Mouse (Mus musculus) kidney, adult 9 months (tissue): ENCODE results near the gene Foxb2.
A peak's percentile ranks its signal among the peaks of the same experiment; 100 is the strongest.
"Not testable (repeated sequence)": the region's sequence is repeated elsewhere in the genome, so short reads cannot be mapped to it uniquely, and the experiment has no call there.

Experiments used
- DNase-seq: peaks from one replicate; pipeline ENCODE4 v3.0.0; 2022

The Foxb2 gene

GRCm38 (mm10) chr19:16873221-16873861 lies at the start of gene Foxb2:
Gene Foxb2, minus strand, starts transcription at chr19:16873805.
- DNase-seq: no peak

- no peak for DNase-seq
Measured at GRCm38 (mm10) chr19:16911507-16911906, 37.9 kb upstream of the Foxb2 start.

- DNase-seq: peak; percentile 36
Measured at GRCm38 (mm10) chr19:16903106-16903505, 29.5 kb upstream of the Foxb2 start.

- no peak for DNase-seq
Measured at GRCm38 (mm10) chr19:16899716-16900115, 26.1 kb upstream of the Foxb2 start.

GRCm38 (mm10) chr19:16898576-16898975 lies 25.0 kb upstream of the Foxb2 start:
- DNase-seq: no peak

GRCm38 (mm10) chr19:16876458-16876770 lies 2.8 kb upstream of the Foxb2 start:
- no peak for DNase-seq

GRCm38 (mm10) chr19:16875631-16876457 lies 2.2 kb upstream of the Foxb2 start:
- no peak for DNase-seq

- DNase-seq: no peak
Measured at GRCm38 (mm10) chr19:16874991-16875540, 1.5 kb upstream of the Foxb2 start.

- DNase-seq: peak; percentile 1
Measured at GRCm38 (mm10) chr19:16873942-16874861, 597 bp upstream of the Foxb2 start.

- DNase-seq: peak; percentile 6
Measured at GRCm38 (mm10) chr19:16872331-16873180, 1.0 kb downstream of the Foxb2 start.

- peak; percentile 6 for DNase-seq
Measured at GRCm38 (mm10) chr19:16871192-16871760, 2.3 kb downstream of the Foxb2 start.

- DNase-seq: peak; percentile 6
Measured at GRCm38 (mm10) chr19:16870501-16871191, 3.0 kb downstream of the Foxb2 start.

- DNase-seq: peak; percentile 68
Measured at GRCm38 (mm10) chr19:16868534-16868933, 5.1 kb downstream of the Foxb2 start.

- no peak for DNase-seq
Measured at GRCm38 (mm10) chr19:16858646-16859045, 15.0 kb downstream of the Foxb2 start.

- DNase-seq: no peak
Measured at GRCm38 (mm10) chr19:16856752-16857151, 16.9 kb downstream of the Foxb2 start.

GRCm38 (mm10) chr19:16844091-16844490 lies 29.5 kb downstream of the Foxb2 start:
- DNase-seq: not testable (repeated sequence)

- no peak for DNase-seq
Measured at GRCm38 (mm10) chr19:16841516-16842249, 31.9 kb downstream of the Foxb2 start.

- no peak for DNase-seq
Measured at GRCm38 (mm10) chr19:16841001-16841400, 32.6 kb downstream of the Foxb2 start.

GRCm38 (mm10) chr19:16827657-16828056 lies 45.9 kb downstream of the Foxb2 start:
- no peak for DNase-seq

- DNase-seq: no peak
Measured at GRCm38 (mm10) chr19:16825228-16825627, 48.4 kb downstream of the Foxb2 start.
